Mouse (Mus musculus): ENCODE measurements around the gene Rnf135.

- no peak for TF ChIP-seq CTCF (conservative IDR thresholded peaks at IDR 0.05; ENCODE audit: insufficient read depth, insufficient read length, low read depth, low read length)
- no peak for TF ChIP-seq POLR2A (IDR thresholded peaks at IDR 0.05; ENCODE audit: low read depth, low read length)
These were observed 40.8 kb upstream of the Rnf135 start for GRCm38 (mm10) chr11:80142872-80143271.
